Mouse (Mus musculus): ENCODE results near the gene Atp6ap1l. TPM values are rescaled to one million over a fixed set of nuclear protein-coding genes. Genes with fewer than 3 reads are reported as not detected.
"Not testable (repeated sequence)": the region's sequence is repeated elsewhere in the genome, so short reads cannot be mapped to it uniquely, and the experiment has no call there.

Atp6ap1l gene
- 0.14 TPM in 1 of 2 replicates, not detected in the other for polyA plus RNA-seq (2015; fragmentation: Nextera tagmentation; extraction: Ambion mirVana)

GRCm38 (mm10) chr13:90905176-90905575 lies at the start of gene Atp6ap1l:
Atp6ap1l (minus strand) TSS chr13:90905355.
- WGBS: 86% methylated on average over 5 of the region's 5 CpGs
- no peak for ATAC-seq (ENCODE audit: low read depth)
- Histone ChIP-seq H3K4me3 (ENCODE audit: low read length) (no peak within 1 kb of the TSS), H3K27ac (ENCODE audit: low read length) (no peak within 1 kb of the TSS), H3K4me2 (ENCODE audit: low read depth, low read length) (no peak within 1 kb of the TSS), H3K27me3 (ENCODE audit: control insufficient read depth, insufficient read depth, low read depth, low read length) (no peaks in the 10 kb centered on the region), H3K36me3 (ENCODE audit: control insufficient read depth, insufficient read depth, low read length) (no peaks in the 10 kb centered on the region), H3K4me1 (replicated peaks; ENCODE audit: control insufficient read depth, insufficient read depth, low read length) (no peaks in the 10 kb centered on the region), H3K9me3 (ENCODE audit: control insufficient read depth, low read length) (no peaks in the 10 kb centered on the region), H3K9ac (ENCODE audit: low read length) (no peak within 1 kb of the TSS)

GRCm38 (mm10) chr13:90939600-90939999 lies 34.4 kb upstream of the Atp6ap1l start:
- no peak overlapping the region for H3K4me2 ChIP-seq (ENCODE audit: low read depth, low read length)
- no peaks in the 10 kb centered on the region for H3K27me3 ChIP-seq (ENCODE audit: control insufficient read depth, insufficient read depth, low read depth, low read length)
- H3K4me1 ChIP-seq (replicated peaks; ENCODE audit: control insufficient read depth, insufficient read depth, low read length): no peaks in the 10 kb centered on the region
- H3K36me3 ChIP-seq (ENCODE audit: control insufficient read depth, insufficient read depth, low read length): no peaks in the 10 kb centered on the region
- no peak overlapping the region for H3K27ac ChIP-seq (ENCODE audit: low read length)
- 82% methylated on average over 5 of the region's 5 CpGs for WGBS
- H3K9me3 ChIP-seq (ENCODE audit: control insufficient read depth, low read length): no peaks in the 10 kb centered on the region
- no peak for ATAC-seq (ENCODE audit: low read depth)
- no peak overlapping the region for H3K9ac ChIP-seq (ENCODE audit: low read length)
- H3K4me3 ChIP-seq (ENCODE audit: low read length): no peak overlapping the region

- Histone ChIP-seq H3K4me2 (ENCODE audit: low read depth, low read length) (no peak overlapping the region), H3K4me3 (ENCODE audit: low read length) (no peak overlapping the region), H3K27ac (ENCODE audit: low read length) (no peak overlapping the region), H3K36me3 (ENCODE audit: control insufficient read depth, insufficient read depth, low read length) (no peaks in the 10 kb centered on the region), H3K9ac (ENCODE audit: low read length) (no peak overlapping the region), H3K4me1 (replicated peaks; ENCODE audit: control insufficient read depth, insufficient read depth, low read length) (no peaks in the 10 kb centered on the region), H3K9me3 (ENCODE audit: control insufficient read depth, low read length) (no peaks in the 10 kb centered on the region), H3K27me3 (ENCODE audit: control insufficient read depth, insufficient read depth, low read depth, low read length) (no peaks in the 10 kb centered on the region)
- 46% methylated on average over 6 of the region's 6 CpGs for WGBS
- ATAC-seq (ENCODE audit: low read depth): no peak
Measured at GRCm38 (mm10) chr13:90939192-90939591, 34.0 kb upstream of the Atp6ap1l start.

- Histone ChIP-seq H3K27ac (ENCODE audit: low read length) (no peak overlapping the region), H3K4me1 (replicated peaks; ENCODE audit: control insufficient read depth, insufficient read depth, low read length) (no peaks in the 10 kb centered on the region), H3K9me3 (ENCODE audit: control insufficient read depth, low read length) (no peaks in the 10 kb centered on the region), H3K4me3 (ENCODE audit: low read length) (no peak overlapping the region), H3K27me3 (ENCODE audit: control insufficient read depth, insufficient read depth, low read depth, low read length) (no peaks in the 10 kb centered on the region), H3K9ac (ENCODE audit: low read length) (no peak overlapping the region), H3K4me2 (ENCODE audit: low read depth, low read length) (no peak overlapping the region), H3K36me3 (ENCODE audit: control insufficient read depth, insufficient read depth, low read length) (no peaks in the 10 kb centered on the region)
- WGBS: 78% methylated on average over 7 of the region's 7 CpGs
- no peak for ATAC-seq (ENCODE audit: low read depth)
Measured at GRCm38 (mm10) chr13:90935852-90936251, 30.7 kb upstream of the Atp6ap1l start.

GRCm38 (mm10) chr13:90933256-90933655 lies 28.1 kb upstream of the Atp6ap1l start:
- 69% methylated on average over 3 of the region's 3 CpGs for WGBS
- Histone ChIP-seq H3K36me3 (ENCODE audit: control insufficient read depth, insufficient read depth, low read length) (no peaks in the 10 kb centered on the region), H3K4me3 (ENCODE audit: low read length) (no peak overlapping the region), H3K27me3 (ENCODE audit: control insufficient read depth, insufficient read depth, low read depth, low read length) (no peaks in the 10 kb centered on the region), H3K27ac (ENCODE audit: low read length) (no peak overlapping the region), H3K4me2 (ENCODE audit: low read depth, low read length) (no peak overlapping the region), H3K4me1 (replicated peaks; ENCODE audit: control insufficient read depth, insufficient read depth, low read length) (no peaks in the 10 kb centered on the region), H3K9me3 (ENCODE audit: control insufficient read depth, low read length) (no peaks in the 10 kb centered on the region), H3K9ac (ENCODE audit: low read length) (no peak overlapping the region)
- ATAC-seq (ENCODE audit: low read depth): peak; percentile 28; the same call in 1 of the 2 replicates

GRCm38 (mm10) chr13:90929847-90930246 lies 24.7 kb upstream of the Atp6ap1l start:
- 0 out of 2 replicates have a peak, but pooled peaks have one; percentile 36 for ATAC-seq (ENCODE audit: low read depth)
- no peak overlapping the region for H3K9ac ChIP-seq (ENCODE audit: low read length)
- H3K27ac ChIP-seq (ENCODE audit: low read length): no peak overlapping the region
- 21% methylated on average over 5 of the region's 5 CpGs for WGBS
- H3K4me1 ChIP-seq (replicated peaks; ENCODE audit: control insufficient read depth, insufficient read depth, low read length): no peaks in the 10 kb centered on the region
- no peak overlapping the region for H3K4me2 ChIP-seq (ENCODE audit: low read depth, low read length)
- no peaks in the 10 kb centered on the region for H3K27me3 ChIP-seq (ENCODE audit: control insufficient read depth, insufficient read depth, low read depth, low read length)
- H3K4me3 ChIP-seq (ENCODE audit: low read length): no peak overlapping the region
- peaks cover 22% of the 10 kb centered on the region for H3K36me3 ChIP-seq (ENCODE audit: control insufficient read depth, insufficient read depth, low read length)
- H3K9me3 ChIP-seq (ENCODE audit: control insufficient read depth, low read length): no peaks in the 10 kb centered on the region

- not testable (repeated sequence) for H3K9ac ChIP-seq (ENCODE audit: low read length); H3K4me2 ChIP-seq (ENCODE audit: low read depth, low read length); H3K9me3 ChIP-seq (ENCODE audit: control insufficient read depth, low read length); ATAC-seq (ENCODE audit: low read depth); H3K4me3 ChIP-seq (ENCODE audit: low read length); H3K27me3 ChIP-seq (ENCODE audit: control insufficient read depth, insufficient read depth, low read depth, low read length); H3K27ac ChIP-seq (ENCODE audit: low read length); H3K4me1 ChIP-seq (replicated peaks; ENCODE audit: control insufficient read depth, insufficient read depth, low read length)
- 95% methylated on average over 8 of the region's 10 CpGs for WGBS
- H3K36me3 ChIP-seq (ENCODE audit: control insufficient read depth, insufficient read depth, low read length): peaks cover 24% of the 10 kb centered on the region
Measured at GRCm38 (mm10) chr13:90928266-90928665, 23.1 kb upstream of the Atp6ap1l start.

GRCm38 (mm10) chr13:90926938-90927633 lies 21.9 kb upstream of the Atp6ap1l start:
- Histone ChIP-seq H3K4me1 (replicated peaks; ENCODE audit: control insufficient read depth, insufficient read depth, low read length) (no peaks in the 10 kb centered on the region), H3K27ac (ENCODE audit: low read length) (no peak overlapping the region), H3K9ac (ENCODE audit: low read length) (no peak overlapping the region), H3K9me3 (ENCODE audit: control insufficient read depth, low read length) (no peaks in the 10 kb centered on the region), H3K4me2 (ENCODE audit: low read depth, low read length) (no peak overlapping the region), H3K27me3 (ENCODE audit: control insufficient read depth, insufficient read depth, low read depth, low read length) (no peaks in the 10 kb centered on the region), H3K36me3 (ENCODE audit: control insufficient read depth, insufficient read depth, low read length) (peaks cover 24% of the 10 kb centered on the region), H3K4me3 (ENCODE audit: low read length) (no peak overlapping the region)
- ATAC-seq (ENCODE audit: low read depth): no peak
- 64% methylated on average over 5 of the region's 5 CpGs for WGBS

GRCm38 (mm10) chr13:90926125-90926765 lies 21.1 kb upstream of the Atp6ap1l start:
- 71% methylated on average over 7 of the region's 7 CpGs for WGBS
- H3K27me3 ChIP-seq (ENCODE audit: control insufficient read depth, insufficient read depth, low read depth, low read length): no peaks in the 10 kb centered on the region
- no peaks in the 10 kb centered on the region for H3K4me1 ChIP-seq (replicated peaks; ENCODE audit: control insufficient read depth, insufficient read depth, low read length)
- peaks cover 24% of the 10 kb centered on the region for H3K36me3 ChIP-seq (ENCODE audit: control insufficient read depth, insufficient read depth, low read length)
- no peak overlapping the region for H3K4me3 ChIP-seq (ENCODE audit: low read length)
- no peak overlapping the region for H3K27ac ChIP-seq (ENCODE audit: low read length)
- no peak for ATAC-seq (ENCODE audit: low read depth)
- no peak overlapping the region for H3K9ac ChIP-seq (ENCODE audit: low read length)
- H3K9me3 ChIP-seq (ENCODE audit: control insufficient read depth, low read length): no peaks in the 10 kb centered on the region
- H3K4me2 ChIP-seq (ENCODE audit: low read depth, low read length): no peak overlapping the region

All from lung, embryonic 16.5 days (tissue).